Mouse (Mus musculus): ENCODE results near the gene Tmem8b. TPM values are rescaled to one million over a fixed set of nuclear protein-coding genes. Genes with fewer than 3 reads are reported as not detected.

The Tmem8b gene
- polyA plus RNA-seq, 1 experiment from 2014 or later: 0.22 TPM

DNA sequence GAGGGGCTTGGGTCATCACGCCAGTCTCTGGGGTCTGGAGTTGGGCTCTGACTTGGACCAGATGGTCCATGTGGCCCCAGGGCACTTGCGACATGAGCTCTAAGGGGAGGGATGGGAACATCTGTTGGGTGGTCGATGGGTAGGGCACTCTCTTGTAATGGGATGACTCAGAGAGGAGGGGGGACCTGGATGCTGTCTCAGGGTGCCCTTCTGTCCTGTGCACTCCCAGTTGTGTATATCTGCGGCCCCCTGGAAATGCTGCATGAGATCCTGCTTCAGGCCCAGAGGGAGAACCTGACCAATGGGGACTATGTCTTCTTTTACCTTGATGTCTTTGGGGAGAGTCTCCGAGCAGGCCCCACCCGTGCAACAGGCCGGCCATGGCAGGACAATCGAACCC is 35.5 kb upstream of the Tmem8b start:
- Histone ChIP-seq H3K27ac (ENCODE audit: low read length) (no peak overlapping the region), H3K36me3 (ENCODE audit: control insufficient read depth, insufficient read depth) (no peaks in the 10 kb centered on the region), H3K4me2 (ENCODE audit: low read depth, low read length) (no peak overlapping the region), H3K4me1 (ENCODE audit: control insufficient read depth, low read depth, low read length) (peaks cover 8% of the 10 kb centered on the region), H3K9ac (ENCODE audit: low read depth, low read length) (no peak overlapping the region), H3K9me3 (replicated peaks; ENCODE audit: control insufficient read depth, low read length) (no peaks in the 10 kb centered on the region), H3K27me3 (ENCODE audit: control insufficient read depth, insufficient read depth, low read depth, low read length) (peaks cover 30% of the 10 kb centered on the region), H3K4me3 (ENCODE audit: low read depth, low read length) (no peak overlapping the region)
- ATAC-seq (ENCODE audit: low read depth): no peak
- 66% methylated on average over 8 of the region's 8 CpGs for WGBS (ENCODE audit: insufficient replicate concordance)

DNA sequence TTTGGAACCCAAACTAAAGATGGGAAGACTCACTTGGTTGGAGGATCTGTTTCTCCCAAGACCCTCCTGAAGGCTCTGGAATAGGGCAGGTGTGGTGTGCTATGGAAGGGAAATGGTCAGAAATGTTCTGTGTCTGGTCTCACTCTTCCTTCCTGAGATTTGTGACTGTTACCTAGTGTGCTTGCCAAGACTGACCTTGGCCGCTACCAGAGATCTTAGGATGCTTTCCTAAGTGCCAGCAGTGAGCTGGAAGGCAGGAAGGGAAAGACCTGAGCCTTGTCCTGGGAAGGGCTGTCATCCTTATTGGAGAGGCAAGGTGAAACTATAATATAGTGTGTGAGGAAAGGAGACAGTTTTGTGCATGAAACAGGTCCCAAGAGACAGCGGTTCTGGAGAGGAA is 35.0 kb upstream of the Tmem8b start:
- H3K4me3 ChIP-seq (ENCODE audit: low read depth, low read length): no peak overlapping the region
- H3K4me1 ChIP-seq (ENCODE audit: control insufficient read depth, low read depth, low read length): peaks cover 8% of the 10 kb centered on the region
- no peaks in the 10 kb centered on the region for H3K9me3 ChIP-seq (replicated peaks; ENCODE audit: control insufficient read depth, low read length)
- ATAC-seq (ENCODE audit: low read depth): no peak
- H3K9ac ChIP-seq (ENCODE audit: low read depth, low read length): no peak overlapping the region
- H3K27ac ChIP-seq (ENCODE audit: low read length): no peak overlapping the region
- no peaks in the 10 kb centered on the region for H3K36me3 ChIP-seq (ENCODE audit: control insufficient read depth, insufficient read depth)
- no peak overlapping the region for H3K4me2 ChIP-seq (ENCODE audit: low read depth, low read length)
- peaks cover 30% of the 10 kb centered on the region for H3K27me3 ChIP-seq (ENCODE audit: control insufficient read depth, insufficient read depth, low read depth, low read length)
- WGBS (ENCODE audit: insufficient replicate concordance): 79% methylated on average over 2 of the region's 2 CpGs

DNA sequence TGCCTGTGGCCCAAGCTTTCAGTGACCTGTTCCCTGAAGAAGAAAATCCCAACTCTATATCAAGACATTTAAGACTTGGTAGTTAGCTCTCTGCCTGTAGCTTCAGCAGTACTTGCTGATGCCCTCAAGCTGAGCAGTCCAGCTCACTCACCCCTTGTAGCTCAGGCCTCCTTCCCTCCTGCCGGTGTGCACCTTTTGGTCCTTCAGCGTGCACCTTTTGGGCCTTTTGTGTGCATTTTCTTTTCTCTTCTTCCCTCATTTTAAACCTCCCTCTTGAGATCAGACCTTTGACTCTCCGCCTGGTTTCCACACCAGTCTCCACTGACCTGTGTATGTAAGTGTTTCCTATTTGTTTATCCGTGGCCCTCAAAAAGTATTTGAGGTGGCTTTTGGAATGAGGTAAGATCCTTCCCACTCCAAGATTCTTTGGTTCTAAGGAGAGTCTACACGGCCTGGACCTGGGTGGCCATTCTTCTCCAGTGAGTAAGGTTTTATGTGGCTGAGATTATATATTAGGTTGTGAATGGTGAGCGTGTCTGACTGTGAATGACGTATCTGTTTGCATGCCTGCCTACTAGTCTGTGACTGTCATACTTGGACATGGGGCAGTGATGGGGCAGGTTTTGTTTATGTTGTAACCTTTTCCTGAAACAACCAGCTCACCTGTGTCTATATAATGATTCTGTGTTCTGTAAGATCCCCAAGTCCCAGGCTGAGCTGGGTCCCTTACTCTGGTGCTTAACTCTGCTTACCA is 34.0 kb upstream of the Tmem8b start:
- Histone ChIP-seq H3K9ac (ENCODE audit: low read depth, low read length) (no peak overlapping the region), H3K4me2 (ENCODE audit: low read depth, low read length) (no peak overlapping the region), H3K4me1 (ENCODE audit: control insufficient read depth, low read depth, low read length) (peaks cover 7% of the 10 kb centered on the region), H3K36me3 (ENCODE audit: control insufficient read depth, insufficient read depth) (no peaks in the 10 kb centered on the region), H3K27me3 (ENCODE audit: control insufficient read depth, insufficient read depth, low read depth, low read length) (peaks cover 30% of the 10 kb centered on the region), H3K27ac (ENCODE audit: low read length) (no peak overlapping the region), H3K9me3 (replicated peaks; ENCODE audit: control insufficient read depth, low read length) (no peaks in the 10 kb centered on the region), H3K4me3 (ENCODE audit: low read depth, low read length) (no peak overlapping the region)
- ATAC-seq (ENCODE audit: low read depth): no peak
- 73% methylated on average over 7 of the region's 7 CpGs for WGBS (ENCODE audit: insufficient replicate concordance)

DNA sequence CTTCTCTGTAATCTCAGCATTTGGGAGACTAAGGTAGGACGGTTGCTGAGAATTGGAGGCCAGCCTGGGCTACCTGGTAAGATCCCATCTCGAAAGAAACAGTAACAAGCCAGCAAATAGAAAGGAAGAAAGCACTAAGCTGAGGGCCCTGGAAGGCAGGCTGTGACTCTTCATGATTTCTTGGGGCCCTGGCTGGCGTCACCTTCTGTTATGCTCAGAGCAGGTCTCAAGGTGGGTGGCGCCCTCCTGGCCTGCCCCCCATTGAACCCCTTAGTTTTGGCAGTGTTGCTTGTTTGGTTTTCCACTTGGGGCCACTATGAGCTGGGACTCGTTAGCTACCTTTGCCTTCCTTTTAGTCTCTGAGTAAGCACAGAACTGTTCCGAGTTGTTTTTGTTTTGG is 32.0 kb upstream of the Tmem8b start:
- H3K9ac ChIP-seq (ENCODE audit: low read depth, low read length): no peak overlapping the region
- H3K4me2 ChIP-seq (ENCODE audit: low read depth, low read length): no peak overlapping the region
- H3K4me1 ChIP-seq (ENCODE audit: control insufficient read depth, low read depth, low read length): no peaks in the 10 kb centered on the region
- no peaks in the 10 kb centered on the region for H3K36me3 ChIP-seq (ENCODE audit: control insufficient read depth, insufficient read depth)
- WGBS (ENCODE audit: insufficient replicate concordance): 54% methylated on average over 6 of the region's 6 CpGs
- H3K27me3 ChIP-seq (ENCODE audit: control insufficient read depth, insufficient read depth, low read depth, low read length): peaks cover 14% of the 10 kb centered on the region
- no peak overlapping the region for H3K4me3 ChIP-seq (ENCODE audit: low read depth, low read length)
- no peak for ATAC-seq (ENCODE audit: low read depth)
- H3K27ac ChIP-seq (ENCODE audit: low read length): no peak overlapping the region
- no peaks in the 10 kb centered on the region for H3K9me3 ChIP-seq (replicated peaks; ENCODE audit: control insufficient read depth, low read length)

DNA sequence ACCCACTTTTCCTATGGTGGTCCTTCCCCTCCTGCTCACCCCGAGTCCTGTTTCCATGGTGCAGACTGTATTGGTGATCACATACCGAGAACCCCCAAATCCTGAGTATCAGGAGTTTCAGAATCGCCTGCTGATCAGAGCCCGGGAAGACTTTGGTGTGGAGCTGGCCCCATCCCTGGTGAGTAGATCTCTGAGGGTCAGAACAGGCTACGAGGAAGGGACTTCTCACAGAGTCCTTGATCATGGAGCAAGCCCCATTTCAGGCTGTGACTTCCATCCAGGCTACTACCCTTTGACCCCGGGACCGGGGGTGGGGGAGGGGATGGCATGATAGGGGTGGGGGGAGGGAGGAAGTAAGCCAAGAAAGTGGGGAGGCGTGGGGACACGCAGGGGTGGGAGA is 28.7 kb upstream of the Tmem8b start:
- Histone ChIP-seq H3K4me3 (ENCODE audit: low read depth, low read length) (no peak overlapping the region), H3K9ac (ENCODE audit: low read depth, low read length) (no peak overlapping the region), H3K4me2 (ENCODE audit: low read depth, low read length) (no peak overlapping the region), H3K27me3 (ENCODE audit: control insufficient read depth, insufficient read depth, low read depth, low read length) (no peaks in the 10 kb centered on the region), H3K9me3 (replicated peaks; ENCODE audit: control insufficient read depth, low read length) (no peaks in the 10 kb centered on the region), H3K27ac (ENCODE audit: low read length) (no peak overlapping the region), H3K36me3 (ENCODE audit: control insufficient read depth, insufficient read depth) (no peaks in the 10 kb centered on the region), H3K4me1 (ENCODE audit: control insufficient read depth, low read depth, low read length) (no peaks in the 10 kb centered on the region)
- 58% methylated on average over 9 of the region's 9 CpGs for WGBS (ENCODE audit: insufficient replicate concordance)
- no peak for ATAC-seq (ENCODE audit: low read depth)

DNA sequence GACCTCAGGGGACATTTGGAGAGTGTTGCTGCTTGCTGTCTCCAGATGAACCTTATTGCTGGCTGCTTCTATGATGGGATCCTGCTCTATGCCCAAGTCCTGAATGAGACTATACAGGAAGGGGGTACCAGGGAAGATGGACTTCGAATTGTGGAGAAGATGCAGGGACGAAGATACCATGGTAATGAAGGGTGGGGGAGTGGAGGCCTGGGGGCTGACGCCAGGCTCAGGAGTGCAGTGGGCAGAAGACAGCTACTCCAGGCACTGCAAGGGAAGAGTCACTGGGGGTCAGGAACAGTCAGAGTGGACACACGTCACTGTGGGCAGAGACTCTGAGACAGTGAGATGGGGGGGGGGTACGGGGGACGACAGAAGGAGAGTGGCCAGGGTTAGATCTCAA is 28.3 kb upstream of the Tmem8b start:
- 61% methylated on average over 6 of the region's 6 CpGs for WGBS (ENCODE audit: insufficient replicate concordance)
- Histone ChIP-seq H3K36me3 (ENCODE audit: control insufficient read depth, insufficient read depth) (no peaks in the 10 kb centered on the region), H3K27ac (ENCODE audit: low read length) (no peak overlapping the region), H3K9me3 (replicated peaks; ENCODE audit: control insufficient read depth, low read length) (no peaks in the 10 kb centered on the region), H3K9ac (ENCODE audit: low read depth, low read length) (no peak overlapping the region), H3K4me2 (ENCODE audit: low read depth, low read length) (no peak overlapping the region), H3K4me1 (ENCODE audit: control insufficient read depth, low read depth, low read length) (no peaks in the 10 kb centered on the region), H3K4me3 (ENCODE audit: low read depth, low read length) (no peak overlapping the region), H3K27me3 (ENCODE audit: control insufficient read depth, insufficient read depth, low read depth, low read length) (no peaks in the 10 kb centered on the region)
- ATAC-seq (ENCODE audit: low read depth): no peak

DNA sequence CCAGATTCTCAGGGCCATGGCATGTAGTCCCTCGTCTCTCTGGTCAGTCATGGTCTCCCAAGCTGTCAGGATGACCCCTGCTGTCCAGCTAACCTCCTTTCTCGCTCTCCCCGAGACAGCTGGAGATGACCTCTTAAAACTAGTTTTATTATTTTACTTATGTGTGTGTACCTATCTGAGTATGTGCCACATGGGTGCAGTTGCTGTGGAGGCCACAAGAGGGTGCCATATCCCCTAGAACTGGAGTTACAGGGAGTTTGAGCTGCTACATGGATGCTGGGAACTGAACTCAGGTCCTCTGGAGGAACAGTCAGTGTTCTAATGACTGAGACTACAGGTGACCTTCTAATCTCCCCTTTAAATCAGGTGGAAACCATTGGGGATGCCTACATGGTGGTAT is 19.0 kb upstream of the Tmem8b start:
- peaks cover 6% of the 10 kb centered on the region for H3K9me3 ChIP-seq (replicated peaks; ENCODE audit: control insufficient read depth, low read length)
- no peaks in the 10 kb centered on the region for H3K36me3 ChIP-seq (ENCODE audit: control insufficient read depth, insufficient read depth)
- WGBS (ENCODE audit: insufficient replicate concordance): 75% methylated on average over 3 of the region's 3 CpGs
- H3K9ac ChIP-seq (ENCODE audit: low read depth, low read length): no peak overlapping the region
- H3K4me1 ChIP-seq (ENCODE audit: control insufficient read depth, low read depth, low read length): peaks cover 4% of the 10 kb centered on the region
- no peak overlapping the region for H3K27ac ChIP-seq (ENCODE audit: low read length)
- ATAC-seq (ENCODE audit: low read depth): no peak
- no peak overlapping the region for H3K4me3 ChIP-seq (ENCODE audit: low read depth, low read length)
- H3K4me2 ChIP-seq (ENCODE audit: low read depth, low read length): no peak overlapping the region
- H3K27me3 ChIP-seq (ENCODE audit: control insufficient read depth, insufficient read depth, low read depth, low read length): no peaks in the 10 kb centered on the region

DNA sequence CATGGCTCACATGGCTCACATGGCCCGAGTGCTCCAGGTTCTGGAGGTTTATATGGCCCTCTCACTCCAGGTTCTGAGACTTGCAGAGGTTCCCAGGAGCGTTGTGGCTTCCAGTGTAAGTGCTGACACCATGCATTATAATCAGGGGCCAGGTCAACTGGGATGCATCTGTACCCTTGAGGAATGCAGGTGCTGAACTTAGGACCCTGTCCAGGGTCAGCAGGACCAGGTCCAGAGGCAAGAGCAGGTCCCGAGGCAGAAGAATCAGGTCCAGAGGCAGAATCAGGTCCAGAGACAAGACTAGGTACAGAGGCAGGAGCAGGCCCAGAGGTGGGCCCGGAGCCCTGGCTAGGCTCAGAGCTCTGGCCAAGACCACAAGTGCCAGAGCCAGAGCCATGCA is 16.0 kb upstream of the Tmem8b start:
- Histone ChIP-seq H3K4me1 (ENCODE audit: control insufficient read depth, low read depth, low read length) (peaks cover 14% of the 10 kb centered on the region), H3K36me3 (ENCODE audit: control insufficient read depth, insufficient read depth) (no peaks in the 10 kb centered on the region), H3K9ac (ENCODE audit: low read depth, low read length) (no peak overlapping the region), H3K27ac (ENCODE audit: low read length) (no peak overlapping the region), H3K9me3 (replicated peaks; ENCODE audit: control insufficient read depth, low read length) (peaks cover 6% of the 10 kb centered on the region), H3K4me3 (ENCODE audit: low read depth, low read length) (no peak overlapping the region), H3K27me3 (ENCODE audit: control insufficient read depth, insufficient read depth, low read depth, low read length) (no peaks in the 10 kb centered on the region), H3K4me2 (ENCODE audit: low read depth, low read length) (no peak overlapping the region)
- WGBS (ENCODE audit: insufficient replicate concordance): 72% methylated on average over 4 of the region's 4 CpGs
- ATAC-seq (ENCODE audit: low read depth): no peak

DNA sequence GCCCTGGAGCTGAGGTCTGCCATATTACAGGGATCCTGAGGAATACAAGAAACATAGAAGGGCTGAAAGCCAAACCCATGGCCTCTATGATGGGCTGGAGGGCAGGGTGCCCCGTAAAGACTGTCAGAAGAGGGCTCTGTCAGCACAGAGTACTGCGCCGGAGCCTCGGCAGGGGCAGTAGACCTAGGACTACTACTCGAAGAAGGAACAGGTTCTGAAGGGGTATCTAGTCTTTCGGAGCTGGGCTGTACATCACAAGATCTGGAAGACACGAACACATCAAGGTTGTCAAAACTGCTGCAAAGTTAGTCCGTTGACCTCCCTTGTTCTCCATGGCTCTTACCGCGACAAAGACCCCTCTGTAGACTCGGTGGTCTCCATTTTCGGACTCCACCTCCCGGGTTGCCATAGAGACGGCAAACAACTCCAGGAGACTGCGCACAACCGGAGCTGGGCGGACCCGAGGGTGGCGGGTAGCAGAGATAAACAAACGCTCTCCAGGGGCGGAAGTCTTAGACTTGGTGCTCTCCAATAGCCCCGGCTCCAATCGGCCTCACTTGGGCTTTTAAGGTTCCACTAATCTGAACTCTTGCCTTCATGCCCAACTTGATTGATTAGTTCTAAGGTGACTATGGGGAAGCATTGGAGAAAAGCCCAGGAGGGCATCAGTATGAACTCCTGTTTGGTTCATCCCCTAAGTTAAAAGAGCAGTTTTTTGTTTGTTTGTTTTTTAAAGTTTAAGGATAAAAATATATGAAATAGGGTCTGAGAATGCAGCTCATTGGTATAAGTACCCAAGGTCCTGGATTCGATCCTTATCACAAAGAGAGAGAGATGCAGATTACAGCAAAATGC is 15.4 kb upstream of the Tmem8b start, which contains the start of gene Spag8:
TSS of gene Spag8 (minus strand) at position 434 of the 855 bp plus-strand sequence.
- Histone ChIP-seq H3K4me2 (ENCODE audit: low read depth, low read length) (peak within 1 kb of the TSS; percentile 47), H3K27ac (ENCODE audit: low read length) (no peak within 1 kb of the TSS), H3K4me1 (ENCODE audit: control insufficient read depth, low read depth, low read length) (peaks cover 14% of the 10 kb centered on the region), H3K9me3 (replicated peaks; ENCODE audit: control insufficient read depth, low read length) (peaks cover 6% of the 10 kb centered on the region), H3K36me3 (ENCODE audit: control insufficient read depth, insufficient read depth) (no peaks in the 10 kb centered on the region), H3K9ac (ENCODE audit: low read depth, low read length) (no peak within 1 kb of the TSS), H3K4me3 (ENCODE audit: low read depth, low read length) (peak within 1 kb of the TSS; percentile 35), H3K27me3 (ENCODE audit: control insufficient read depth, insufficient read depth, low read depth, low read length) (no peaks in the 10 kb centered on the region)
- 17% methylated on average over 24 of the region's 24 CpGs for WGBS (ENCODE audit: insufficient replicate concordance)
- no peak for ATAC-seq (ENCODE audit: low read depth)
